Mouse (Mus musculus) cerebellum, postnatal 14 days (tissue): Measurements from ENCODE around the gene Lpar2.

ENCODE experiments used
- DNase-seq, 2 experiments: peaks; one replicate each; pipeline ENCODE4 v3.0.0; 2021; ENCODE audit warnings: mixed read lengths in 2 of 2

Lpar2 gene

DNA sequence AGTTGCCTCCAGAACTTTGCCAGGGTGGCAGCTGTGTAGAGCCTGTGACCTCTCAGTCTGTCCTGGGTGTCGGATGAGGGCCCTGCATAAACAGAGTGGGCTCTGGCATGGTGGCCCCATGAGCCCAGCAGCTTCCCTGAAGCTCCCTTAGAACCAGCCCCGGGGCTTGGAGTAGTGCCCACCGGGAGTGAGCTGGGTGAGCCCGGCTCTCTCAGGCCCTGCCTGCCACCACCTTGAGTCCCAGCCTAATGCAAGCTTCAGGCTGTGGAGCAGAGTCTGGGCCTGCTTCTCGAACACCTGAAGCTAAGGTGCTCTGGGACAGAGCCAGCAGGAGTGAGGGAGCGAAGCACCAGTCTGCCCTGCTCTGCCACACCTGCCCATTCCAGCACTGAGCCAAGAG is 48.7 kb downstream of the Lpar2 start:
- peak in 1 of 2 experiments; percentile 56 for DNase-seq

DNA sequence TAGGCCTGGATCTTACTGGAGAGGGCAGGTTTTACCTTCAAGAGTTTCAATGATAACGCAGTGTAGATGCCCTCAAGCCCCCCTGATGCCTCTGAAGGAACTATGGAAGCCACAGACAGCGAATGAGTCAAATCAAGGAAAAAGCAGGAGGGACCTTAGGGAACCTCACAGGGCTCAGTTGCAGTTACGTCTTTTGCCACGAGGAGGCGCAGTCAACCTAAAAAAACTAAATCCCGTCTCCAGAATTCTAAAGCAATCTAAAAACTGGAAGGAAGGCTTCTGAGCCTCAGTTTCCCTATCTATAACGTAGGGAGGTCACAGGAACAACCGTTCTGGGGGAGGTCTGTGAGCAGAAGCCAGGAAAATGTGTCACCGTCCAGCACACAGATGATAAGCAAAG is 51.9 kb downstream of the Lpar2 start:
- DNase-seq = peak; percentile 79 to 87

DNA sequence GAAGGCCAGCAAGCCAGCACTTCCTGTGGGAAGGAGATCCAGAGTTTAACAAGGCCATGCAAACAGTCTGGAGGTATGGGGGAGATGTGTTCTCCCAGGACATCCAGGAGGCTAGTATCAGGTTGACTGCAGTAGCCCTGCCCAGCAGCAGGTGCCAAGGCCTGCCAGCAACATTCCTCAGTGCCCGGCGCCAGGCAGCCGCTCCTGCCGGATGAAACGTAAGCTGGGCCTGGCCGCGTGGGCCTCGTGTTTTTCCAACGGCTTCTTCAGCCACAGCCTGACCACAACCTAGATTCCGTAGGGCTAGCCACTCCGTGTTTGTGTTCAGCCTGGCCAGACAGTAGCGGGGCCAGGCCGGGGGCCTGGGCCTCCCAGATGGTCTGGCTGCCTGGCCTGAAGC is 52.4 kb downstream of the Lpar2 start:
- DNase-seq = no peak

DNA sequence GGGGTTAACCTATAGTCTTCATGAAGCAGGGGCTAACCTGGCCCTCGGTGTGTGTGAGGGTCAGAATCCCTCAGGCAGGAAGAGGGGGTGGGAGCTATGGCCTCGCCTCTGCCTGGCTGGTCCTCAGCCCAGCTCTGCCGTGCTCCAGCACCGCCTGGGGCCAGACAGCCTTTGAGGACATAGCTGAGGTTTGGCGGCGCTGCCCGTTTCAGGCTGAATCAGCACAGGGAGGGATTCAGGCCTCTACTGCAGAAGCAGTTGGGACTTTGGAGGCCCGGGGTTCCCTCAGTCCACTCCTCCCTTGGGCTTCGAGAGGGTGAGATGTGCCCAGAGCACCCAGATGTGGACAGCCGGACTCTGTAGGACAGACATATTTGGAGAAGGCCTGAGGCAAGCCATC is 53.9 kb downstream of the Lpar2 start:
- no peak for DNase-seq

DNA sequence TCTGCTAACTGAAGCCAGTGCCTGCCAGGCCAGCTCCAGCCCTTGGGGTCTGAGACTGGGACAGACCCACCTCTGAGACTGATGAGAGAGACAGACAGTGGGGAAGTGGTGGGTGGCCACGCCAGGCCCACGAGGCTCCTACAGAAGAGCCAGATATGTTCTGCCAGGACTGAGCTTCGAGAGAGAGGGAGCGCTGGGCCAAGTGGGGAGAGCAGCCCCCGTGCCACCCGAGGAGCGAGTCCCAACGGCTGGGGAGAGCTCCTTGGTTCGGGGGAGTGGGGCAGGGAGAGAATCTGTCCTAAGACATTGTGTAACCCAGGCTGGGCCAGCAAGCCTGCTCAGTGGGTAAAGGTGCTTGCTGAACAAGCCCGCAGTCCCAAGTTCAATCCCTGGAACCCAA is 54.7 kb downstream of the Lpar2 start:
- DNase-seq = no peak

DNA sequence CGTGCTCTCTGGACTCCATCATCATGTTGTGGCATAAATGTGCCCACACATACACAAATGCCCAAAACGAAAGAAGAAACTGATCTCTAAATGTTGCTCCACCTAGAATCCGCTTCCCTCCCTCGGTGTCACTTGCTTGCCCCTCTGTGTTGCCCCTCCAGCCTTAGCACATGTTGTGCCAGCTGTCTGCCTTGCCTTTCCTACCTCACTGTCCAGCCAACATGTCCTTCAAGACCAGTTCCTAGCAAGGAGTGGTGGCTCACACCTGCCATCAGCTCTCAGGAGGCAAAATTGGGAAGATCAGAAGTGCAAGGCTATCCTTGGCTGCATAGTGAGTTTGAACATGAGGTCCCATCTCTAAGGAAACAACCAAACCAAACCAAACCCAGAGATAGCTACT is 55.2 kb downstream of the Lpar2 start:
- DNase-seq = no peak

DNA sequence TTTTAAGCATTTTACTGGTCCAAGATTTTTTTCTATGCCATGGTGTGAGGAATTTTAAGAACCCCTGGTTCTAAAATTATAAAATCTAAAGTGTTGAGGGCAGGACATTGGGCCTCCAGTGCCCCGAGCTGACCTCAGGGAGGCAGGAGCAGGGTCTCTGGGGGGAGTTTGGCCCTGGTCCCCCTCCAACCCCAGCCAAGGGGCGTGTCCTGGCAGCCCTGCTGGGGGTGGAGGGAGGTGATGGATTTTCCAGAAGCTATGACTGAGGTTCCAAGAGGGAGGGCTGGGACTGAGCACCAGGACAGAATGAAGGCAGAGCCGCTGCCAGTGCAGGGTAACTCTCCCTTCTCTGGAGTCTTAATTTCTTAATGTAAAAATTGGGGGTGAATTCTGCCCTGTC is 55.8 kb downstream of the Lpar2 start:
- DNase-seq = no peak

DNA sequence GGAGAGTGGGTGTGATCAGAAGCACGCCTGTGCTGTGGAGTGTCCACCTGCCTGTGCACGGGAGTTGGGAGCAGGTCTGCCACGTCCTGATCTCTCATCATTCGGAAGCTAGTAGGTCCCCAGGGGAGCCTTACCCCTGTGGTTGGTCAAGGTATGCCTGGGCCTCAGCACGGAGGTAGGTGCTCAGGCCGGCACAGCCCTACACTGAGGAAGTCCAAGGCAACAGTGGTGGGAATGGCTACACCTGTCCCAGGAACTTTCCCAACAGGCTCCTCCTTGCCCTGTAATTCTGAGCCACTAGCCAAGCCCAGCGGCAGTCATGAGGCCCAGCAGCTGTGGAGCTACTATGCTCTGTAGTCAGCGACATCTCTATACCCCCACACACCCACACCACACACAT is 57.4 kb downstream of the Lpar2 start:
- DNase-seq = no peak
